Mouse (Mus musculus) hindbrain, embryonic 15.5 days (tissue): ENCODE measurements around the gene Rnasek. TPM values are rescaled to one million over a fixed set of nuclear protein-coding genes. Genes with fewer than 3 reads are reported as not detected.

Experiments
- ATAC-seq: fragments of 200-750 bp; cut with Nextera tagmentation; 2 replicates; pipeline ENCODE4 v1.8.0; 2017; ENCODE audit warnings: low read depth, moderate number of reproducible peaks, moderate TSS enrichment; ENCODE audit not compliant: low FRiP score
- H3K27ac ChIP-seq: fragments of 300-500 bp; sonication (generic); replicated peaks from 2 replicates; pipeline ENCODE4 v1.5.1; 2015; ENCODE audit warnings: mild to moderate bottlenecking, inconsistent platforms
- H3K27me3 ChIP-seq: fragments of 300-500 bp; sonication (generic); 2 replicates; pipeline ENCODE4 v1.6.1; 2015; ENCODE audit warnings: control low read depth, inconsistent platforms
- H3K36me3 ChIP-seq: fragments of 300-500 bp; sonication (generic); 2 replicates; pipeline ENCODE4 v1.6.1; 2015; ENCODE audit warnings: control low read depth, inconsistent platforms
- H3K4me1 ChIP-seq: fragments of 300-500 bp; sonication (generic); replicated peaks from 2 replicates; pipeline ENCODE4 v1.6.1; 2015; ENCODE audit warnings: control low read depth, inconsistent platforms
- H3K4me2 ChIP-seq: fragments of 300-500 bp; sonication (generic); 2 replicates; pipeline ENCODE4 v1.6.1; 2015; ENCODE audit warnings: moderate library complexity, mild to moderate bottlenecking, inconsistent platforms
- H3K4me3 ChIP-seq: fragments of 300-500 bp; sonication (generic); 2 replicates; pipeline ENCODE4 v1.5.1; 2015; ENCODE audit warnings: mild to moderate bottlenecking, inconsistent platforms
- H3K9ac ChIP-seq: fragments of 300-500 bp; sonication (generic); 2 replicates; pipeline ENCODE4 v1.6.1; 2015; ENCODE audit warnings: inconsistent platforms
- H3K9me3 ChIP-seq: fragments of 300-500 bp; sonication (generic); 2 replicates; pipeline ENCODE4 v1.6.1; 2016; ENCODE audit warnings: control low read depth, inconsistent platforms
- WGBS: fragments of 180-500 bp; shearing (Covaris S2); methylation state at CpG from one replicate; pipeline ENCODE4 v1.1.7; 2015; 5-methylcytosine and 5-hydroxymethylcytosine counted together
- microRNA counts: library from miRNA; unstranded; fragments of <30 nt; microRNA quantifications from one replicate; lab custom pipeline; 2016
- microRNA-seq: library from miRNA; unstranded; fragments of <30 nt; microRNA quantifications from one replicate; pipeline ENCODE4, GENCODE M21; 2016
- polyA plus RNA-seq: library from polyadenylated mRNA; unstranded; fragments of >200 nt; fragmentation: Nextera tagmentation; extraction: Ambion mirVana; gene quantifications from 2 replicates; pipeline ENCODE4 v1.2.1, GENCODE M21; 2015

The Rnasek gene
- polyA plus RNA-seq, 1 experiment from 2014 or later: 408 TPM

- no peak for ATAC-seq
These were observed 46.0 kb downstream of the Rnasek start for GRCm38 (mm10) chr11:70193354-70194285.

GRCm38 (mm10) chr11:70192157-70192556, 47.5 kb downstream of the Rnasek start:
- ATAC-seq: no peak
- Histone ChIP-seq H3K36me3 (no peaks in the 10 kb centered on the region), H3K9me3 (no peaks in the 10 kb centered on the region), H3K4me3 (no peak overlapping the region), H3K27ac (no peak overlapping the region), H3K4me1 (no peaks in the 10 kb centered on the region), H3K4me2 (no peak overlapping the region), H3K27me3 (no peaks in the 10 kb centered on the region), H3K9ac (no peak overlapping the region)
- WGBS: 85% methylated on average over 4 of the region's 4 CpGs

More at GRCm38 (mm10) chr11:70193354-70194285, 46.0 kb downstream of the Rnasek start:
- WGBS: 60% methylated on average over 11 of the region's 11 CpGs
- no peaks in the 10 kb centered on the region for H3K9me3 ChIP-seq
- no peak overlapping the region for H3K27ac ChIP-seq
- H3K9ac ChIP-seq: no peak overlapping the region
- no peak overlapping the region for H3K4me3 ChIP-seq
- H3K4me2 ChIP-seq: no peak overlapping the region
- no peaks in the 10 kb centered on the region for H3K36me3 ChIP-seq
- no peaks in the 10 kb centered on the region for H3K4me1 ChIP-seq
- H3K27me3 ChIP-seq: no peaks in the 10 kb centered on the region

GRCm38 (mm10) chr11:70191188-70191587, 48.5 kb downstream of the Rnasek start:
- ATAC-seq: no peak
- WGBS: 87% methylated on average over 6 of the region's 6 CpGs

GRCm38 (mm10) chr11:70189319-70190134, 50.1 kb downstream of the Rnasek start:
- no peak overlapping the region for H3K4me3 ChIP-seq
- H3K9me3 ChIP-seq: no peaks in the 10 kb centered on the region
- WGBS: 74% methylated on average over 28 of the region's 28 CpGs
- no peak overlapping the region for H3K4me2 ChIP-seq
- H3K27ac ChIP-seq: no peak overlapping the region; the same call in 1 of the 2 replicates
- no peaks in the 10 kb centered on the region for H3K27me3 ChIP-seq
- H3K36me3 ChIP-seq: no peaks in the 10 kb centered on the region
- no peak overlapping the region for H3K9ac ChIP-seq
- ATAC-seq: no peak
- H3K4me1 ChIP-seq: no peaks in the 10 kb centered on the region

More at GRCm38 (mm10) chr11:70191188-70191587, 48.5 kb downstream of the Rnasek start:
- Histone ChIP-seq H3K9ac (no peak overlapping the region), H3K27me3 (no peaks in the 10 kb centered on the region), H3K9me3 (no peaks in the 10 kb centered on the region), H3K4me2 (no peak overlapping the region), H3K4me1 (no peaks in the 10 kb centered on the region), H3K27ac (no peak overlapping the region), H3K4me3 (no peak overlapping the region), H3K36me3 (no peaks in the 10 kb centered on the region)

MicroRNA genes within 50 kb of the gene (microRNA counts, 519-probe panel; counts per million panel counts)
- not detected for microRNA mmu-miR-195 (lab: Ali Mortazavi, UCI)
- microRNA mmu-miR-497 (lab: Ali Mortazavi, UCI): 2,211 counts per million, percentile 26 among the panel's probes with 10 or more counts

Small RNA genes lying within 50 kb of the gene (microRNA-seq; reads per million reads assigned to microRNA genes)
- 353 reads per million, percentile 67 among the genes with 10 or more reads in this experiment for gene Mir195a
- not detected for gene Mir497
- gene Mir497b: not detected

Other genes with a start within 250 kb of the Rnasek start
- gene Gabarap, start 248.7 kb downstream of the Rnasek start, polyA plus RNA-seq: 561 and 571 TPM in 2 replicates
- gene Phf23, start 244.1 kb downstream of the Rnasek start, polyA plus RNA-seq: 56.1 and 62.2 TPM in 2 replicates
- gene Dvl2, start 239.2 kb downstream of the Rnasek start, polyA plus RNA-seq: 26.4 and 28.7 TPM in 2 replicates
- 58.0 and 62.2 TPM in 2 replicates for gene Acadvl, start 224.4 kb downstream of the Rnasek start, polyA plus RNA-seq
- gene Dlg4, start 222.9 kb downstream of the Rnasek start, polyA plus RNA-seq: 23.8 and 24.1 TPM in 2 replicates
- gene Asgr1, start 185.8 kb downstream of the Rnasek start, polyA plus RNA-seq: 2.8 and 4.7 TPM in 2 replicates
- not detected in 2 replicates for gene Asgr2, start 147.2 kb downstream of the Rnasek start, polyA plus RNA-seq
- gene Mgl2, start 109.5 kb downstream of the Rnasek start, polyA plus RNA-seq: 1.4 and 1.6 TPM in 2 replicates
- gene Clec10a, start 83.6 kb downstream of the Rnasek start, polyA plus RNA-seq: 0.64 and 1.3 TPM in 2 replicates
- gene Slc16a11, start 27.1 kb downstream of the Rnasek start, polyA plus RNA-seq: 7.6 and 8.1 TPM in 2 replicates
- 14.3 and 16.5 TPM in 2 replicates for gene Slc16a13, start 18.8 kb downstream of the Rnasek start, polyA plus RNA-seq
- 5.5 and 5.6 TPM in 2 replicates for gene Bcl6b, start 10.0 kb downstream of the Rnasek start, polyA plus RNA-seq
- 168 and 175 TPM in 2 replicates for gene 0610010K14Rik, start 1.9 kb downstream of the Rnasek start, polyA plus RNA-seq
- gene Gm21988, start within 50 bp of the Rnasek start, polyA plus RNA-seq: 13.7 TPM in 2 replicates
- 1.2 and 1.7 TPM in 2 replicates for gene Alox12, start 15.5 kb upstream of the Rnasek start, polyA plus RNA-seq
- gene Alox12e, start 82.8 kb upstream of the Rnasek start, polyA plus RNA-seq: 0.08 TPM in 1 of 2 replicates, not detected in the other
- not detected in 2 replicates for gene Alox15, start 112.2 kb upstream of the Rnasek start, polyA plus RNA-seq
- 30.7 and 33.6 TPM in 2 replicates for gene Pelp1, start 170.2 kb upstream of the Rnasek start, polyA plus RNA-seq
- 50.3 and 57.5 TPM in 2 replicates for gene Arrb2, start 192.8 kb upstream of the Rnasek start, polyA plus RNA-seq
- gene Med11, start 212.1 kb upstream of the Rnasek start, polyA plus RNA-seq: 45.6 and 49.2 TPM in 2 replicates
- gene Zmynd15, start 219.6 kb upstream of the Rnasek start, polyA plus RNA-seq: 0.77 and 0.90 TPM in 2 replicates
- gene Cxcl16, start 220.1 kb upstream of the Rnasek start, polyA plus RNA-seq: 5.2 and 6.1 TPM in 2 replicates